8 mouse cellular contexts compared by ENCODE assay signal in genomic region chr12:34664758-34665157, GRCm38 (mm10).
DNase-seq lines count a peak whose midpoint lies in the region; ATAC-seq and TF ChIP-seq lines count a peak whose summit lies in the region.

No protein-coding gene starts in this region.

- no peak for ATAC-seq in intestine, embryonic 14.5 days (replicated peaks; ENCODE audit: low FRiP score, low TSS enrichment, low read depth)
- no peak for ATAC-seq in intestine, embryonic 16.5 days
- ATAC-seq in forebrain, embryonic 11.5 days (replicated peaks; ENCODE audit: low FRiP score): peak; percentile 46; the same call in 1 of the 2 replicates
- peak; percentile 53 to 69; a peak in 3 of 4 replicates for ATAC-seq in hematopoietic stem cell, adult 5-6 weeks (replicated peaks in 1 of 2; ENCODE audit: insufficient read depth in 1 of 2, low FRiP score in 2 of 2, low TSS enrichment in 1 of 2, low read depth in 1 of 2, poor library complexity in 2 of 2, severe bottlenecking in 2 of 2)
- 0 out of 2 replicates have a peak, but pooled peaks have one; percentile 53 for ATAC-seq in monocyte, adult 5-6 weeks (replicated peaks; ENCODE audit: insufficient number of reproducible peaks, low FRiP score, low TSS enrichment, poor library complexity, severe bottlenecking)

- no peak overlapping the region for H3K27ac ChIP-seq in intestine, embryonic 14.5 days (ENCODE audit: low read depth)
- no peak overlapping the region for H3K27ac ChIP-seq in intestine, embryonic 16.5 days (ENCODE audit: low read length)
- H3K27ac ChIP-seq in forebrain, embryonic 11.5 days (ENCODE audit: low read depth, low read length): no peak overlapping the region

- no peak for TF ChIP-seq POLR2A in brain, embryonic 14.5 days (IDR thresholded peaks at IDR 0.05; ENCODE audit: borderline replicate concordance, extremely low read depth, insufficient read depth, insufficient read length, poor library complexity, severe bottlenecking)

- DNase-seq in intestine, embryonic 14.5 days (ENCODE audit: low spot score): peak; percentile 80
- peak; percentile 89 for DNase-seq in brain, embryonic 14.5 days (ENCODE audit: low read depth)
- DNase-seq in forebrain, embryonic 11.5 days (ENCODE audit: low spot score): peak; percentile 77
- peak; percentile 31 to 92 for DNase-seq in left cerebral cortex, adult 9 months (ENCODE audit: low spot score in 2 of 2)
- DNase-seq in splenic B cell, adult 2 months (ENCODE audit: low read depth, low spot score): peak; percentile 85

- no peak overlapping the region for H3K4me2 ChIP-seq in intestine, embryonic 14.5 days (ENCODE audit: low read length)
- no peak overlapping the region for H3K4me2 ChIP-seq in intestine, embryonic 16.5 days (ENCODE audit: low read depth, low read length)
- H3K4me2 ChIP-seq in forebrain, embryonic 11.5 days (ENCODE audit: low read depth, low read length, severe bottlenecking): no peak overlapping the region

- H3K4me1 ChIP-seq in intestine, embryonic 14.5 days (replicated peaks; ENCODE audit: control insufficient read depth, insufficient read depth, low read length): no peaks in the 10 kb centered on the region
- H3K4me1 ChIP-seq in intestine, embryonic 16.5 days (ENCODE audit: control insufficient read depth, insufficient read depth, low read length): no peaks in the 10 kb centered on the region
- H3K4me1 ChIP-seq in forebrain, embryonic 11.5 days (replicated peaks; ENCODE audit: control insufficient read depth, insufficient read depth, low read length): no peaks in the 10 kb centered on the region

- H3K27me3 ChIP-seq in intestine, embryonic 14.5 days (replicated peaks; ENCODE audit: control insufficient read depth, insufficient read depth, low read length): no peaks in the 10 kb centered on the region
- no peaks in the 10 kb centered on the region for H3K27me3 ChIP-seq in intestine, embryonic 16.5 days (replicated peaks; ENCODE audit: control insufficient read depth, insufficient read depth, low read length)
- no peaks in the 10 kb centered on the region for H3K27me3 ChIP-seq in forebrain, embryonic 11.5 days (ENCODE audit: control insufficient read depth, insufficient read depth, low read length)
- H3K27me3 ChIP-seq in splenic B cell, adult 2 months (ENCODE audit: control insufficient read depth, insufficient read depth, low read length, poor library complexity, severe bottlenecking): no peaks in the 10 kb centered on the region

- 4% methylated on average over 3 of the region's 3 CpGs for WGBS in intestine, embryonic 14.5 days
- WGBS in intestine, embryonic 16.5 days: 7% methylated on average over 3 of the region's 3 CpGs
- 10% methylated on average over 3 of the region's 3 CpGs for WGBS in forebrain, embryonic 11.5 days

- no peak overlapping the region for H3K9ac ChIP-seq in intestine, embryonic 14.5 days (ENCODE audit: low read length)
- no peak overlapping the region for H3K9ac ChIP-seq in intestine, embryonic 16.5 days (ENCODE audit: low read depth, low read length)
- no peak overlapping the region for H3K9ac ChIP-seq in forebrain, embryonic 11.5 days (ENCODE audit: low read length)

- H3K9me3 ChIP-seq in intestine, embryonic 14.5 days (ENCODE audit: control insufficient read depth, low read length): no peaks in the 10 kb centered on the region
- no peaks in the 10 kb centered on the region for H3K9me3 ChIP-seq in intestine, embryonic 16.5 days (ENCODE audit: control insufficient read depth, low read length)
- no peaks in the 10 kb centered on the region for H3K9me3 ChIP-seq in forebrain, embryonic 11.5 days (ENCODE audit: control insufficient read depth, low read length)

- peak; percentile 84; the same call in 1 of the 2 replicates for TF ChIP-seq CTCF in brain, embryonic 14.5 days (IDR thresholded peaks at IDR 0.05; ENCODE audit: borderline replicate concordance, extremely low read depth, insufficient read depth, insufficient read length)

- no peaks in the 10 kb centered on the region for H3K36me3 ChIP-seq in intestine, embryonic 14.5 days (ENCODE audit: control insufficient read depth, insufficient read depth, low read length)
- H3K36me3 ChIP-seq in intestine, embryonic 16.5 days (ENCODE audit: control insufficient read depth, insufficient read depth, low read length): no peaks in the 10 kb centered on the region
- H3K36me3 ChIP-seq in forebrain, embryonic 11.5 days (ENCODE audit: control insufficient read depth, insufficient read depth, low read length): no peaks in the 10 kb centered on the region
- no peaks in the 10 kb centered on the region for H3K36me3 ChIP-seq in splenic B cell, adult 2 months (ENCODE audit: control insufficient read depth, insufficient read depth, low read length, poor library complexity, severe bottlenecking)

- no peak overlapping the region for H3K4me3 ChIP-seq in intestine, embryonic 14.5 days (ENCODE audit: low read depth, low read length)
- H3K4me3 ChIP-seq in intestine, embryonic 16.5 days (ENCODE audit: low read length): no peak overlapping the region
- H3K4me3 ChIP-seq in forebrain, embryonic 11.5 days (ENCODE audit: low read depth, low read length): no peak overlapping the region

Comparison
In these comparisons a context has a peak if more than half of its experiments do, and no peak if none do; other contexts are left out.
1. ATAC-seq: peak in forebrain, embryonic 11.5 days (single experiment), hematopoietic stem cell, adult 5-6 weeks (2 of 2) and monocyte, adult 5-6 weeks (single experiment); none in intestine, embryonic 14.5 days (single experiment) and intestine, embryonic 16.5 days (single experiment).
2. Peak in every context shown above with its lines, with median percentiles within 50 percentile points of each other: DNase-seq.